Mouse (Mus musculus): ENCODE results near the gene Slc51b. TPM values are rescaled to one million over a fixed set of nuclear protein-coding genes. Genes with fewer than 3 reads are reported as not detected.
A peak's percentile ranks its signal among the peaks of the same experiment; 100 is the strongest.

Slc51b gene
- polyA plus RNA-seq, 1 experiment, result not detected

DNA sequence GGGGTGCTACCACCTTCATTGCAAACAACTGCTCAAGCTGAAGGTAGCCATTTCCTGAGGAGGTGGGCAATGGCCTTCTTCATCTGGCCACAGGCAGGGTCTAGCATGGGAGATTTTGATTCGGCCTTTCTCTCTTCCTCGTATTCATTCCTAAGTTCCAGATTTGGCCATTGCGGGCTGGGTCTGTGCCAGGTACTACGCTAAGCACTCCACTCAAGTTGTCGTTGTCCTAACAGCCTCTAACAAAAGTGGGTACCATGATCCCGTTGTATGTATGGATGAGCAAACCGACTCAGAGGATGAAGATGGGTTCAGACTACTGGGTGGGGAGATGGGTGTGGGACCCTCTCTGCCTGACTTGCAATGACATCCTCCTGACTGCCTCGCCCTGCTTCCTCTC, 12.4 kb downstream of the Slc51b start:
- DNase-seq (ENCODE audit: extremely low spot score in 1 of 2, low spot score in 1 of 2), result no peak

DNA sequence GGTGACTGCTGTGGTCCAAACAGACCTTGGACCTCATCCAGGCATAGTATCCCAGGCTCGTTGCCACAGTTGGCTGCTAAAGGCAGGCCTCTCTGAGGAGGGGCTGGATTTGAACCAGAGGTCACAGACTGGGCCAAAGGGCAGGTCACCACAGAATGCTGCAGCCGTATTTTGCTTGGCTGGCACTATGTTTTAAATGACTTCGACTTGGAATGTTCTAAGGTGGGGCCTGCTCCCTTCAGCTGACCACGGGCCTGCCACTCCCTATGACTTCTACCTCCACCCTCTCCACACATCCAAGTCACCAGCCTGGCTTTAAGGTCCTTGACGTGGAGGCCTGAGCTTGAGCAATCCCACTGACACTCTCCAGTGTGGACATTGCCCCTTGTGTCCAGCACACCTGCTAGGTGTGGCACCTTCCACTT, 13.9 kb downstream of the Slc51b start:
- DNase-seq (ENCODE audit: extremely low spot score in 1 of 2, low spot score in 1 of 2), result no peak

GRCm38 (mm10) chr9:65407861-65408260, 14.9 kb downstream of the Slc51b start:
- DNase-seq (ENCODE audit: extremely low spot score in 1 of 2, low spot score in 1 of 2), result no peak

- no peak for DNase-seq (ENCODE audit: extremely low spot score in 1 of 2, low spot score in 1 of 2)
Measured at GRCm38 (mm10) chr9:65407327-65407726, 15.4 kb downstream of the Slc51b start.

- peak in 1 of 2 experiments; percentile 16 for DNase-seq (ENCODE audit: extremely low spot score in 1 of 2, low spot score in 1 of 2)
Measured at GRCm38 (mm10) chr9:65405184-65405449, 17.6 kb downstream of the Slc51b start.

GRCm38 (mm10) chr9:65404331-65405183, 18.2 kb downstream of the Slc51b start:
- peak; percentile 32 to 78 for DNase-seq (ENCODE audit: extremely low spot score in 1 of 2, low spot score in 1 of 2)

GRCm38 (mm10) chr9:65399934-65400333, 22.8 kb downstream of the Slc51b start:
- no peak for DNase-seq (ENCODE audit: extremely low spot score in 1 of 2, low spot score in 1 of 2)

GRCm38 (mm10) chr9:65398279-65398678, 24.5 kb downstream of the Slc51b start, which contains the start of gene Rasl12:
TSS of gene Rasl12 (plus strand) at chr9:65398506.
- peak in 1 of 2 experiments; percentile 46 for DNase-seq (ENCODE audit: extremely low spot score in 1 of 2, low spot score in 1 of 2)

DNA sequence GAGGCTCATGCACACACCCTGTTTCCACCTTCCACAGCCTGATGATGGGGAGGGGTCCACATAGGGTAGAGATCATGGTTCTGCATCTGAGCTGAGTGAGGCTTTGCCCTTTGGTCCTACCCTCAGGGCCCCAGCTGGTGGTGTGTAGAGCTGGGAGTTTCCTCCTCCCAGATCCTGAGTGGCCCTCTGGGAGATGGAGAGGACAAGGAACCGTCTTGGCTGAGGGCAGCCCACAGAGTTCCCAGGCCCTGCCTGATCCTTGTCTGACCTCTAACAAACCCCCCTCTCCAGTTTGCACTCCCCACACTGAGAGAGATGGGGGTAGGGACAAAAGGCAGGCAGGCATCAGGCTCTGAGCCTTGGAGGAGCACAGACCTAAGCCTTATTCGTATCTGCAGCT, 28.4 kb downstream of the Slc51b start:
- DNase-seq (ENCODE audit: extremely low spot score in 1 of 2, low spot score in 1 of 2), result no peak

DNA sequence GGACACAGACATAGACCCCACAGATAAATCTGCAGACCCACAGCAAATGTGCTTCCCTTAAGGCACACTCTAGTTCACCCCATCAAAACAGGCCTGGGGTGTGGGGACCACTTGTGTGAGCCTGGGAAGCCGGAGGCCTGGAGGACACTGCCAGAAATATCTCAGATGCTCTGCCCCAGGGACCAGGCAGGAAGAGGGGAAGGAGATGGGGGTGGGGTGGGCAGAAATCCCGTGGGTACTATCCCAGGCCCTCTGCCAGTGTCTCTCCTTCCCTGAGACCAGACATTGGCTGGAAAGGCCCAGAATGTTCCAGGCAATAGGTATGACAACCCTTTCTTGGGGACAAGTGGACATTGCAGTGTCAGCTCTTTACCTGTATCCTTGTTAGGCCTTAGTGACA, 29.1 kb downstream of the Slc51b start:
- DNase-seq (ENCODE audit: extremely low spot score in 1 of 2, low spot score in 1 of 2), result no peak

- DNase-seq (ENCODE audit: extremely low spot score in 1 of 2, low spot score in 1 of 2), result peak in 1 of 2 experiments; percentile 73
Measured at GRCm38 (mm10) chr9:65392638-65393364, 30.0 kb downstream of the Slc51b start.

GRCm38 (mm10) chr9:65391613-65391964, 31.2 kb downstream of the Slc51b start, which contains the start of gene Kbtbd13:
TSS of gene Kbtbd13 (minus strand) at chr9:65391652.
- DNase-seq (ENCODE audit: extremely low spot score in 1 of 2, low spot score in 1 of 2), result no peak

GRCm38 (mm10) chr9:65390752-65391612, 31.8 kb downstream of the Slc51b start:
- DNase-seq (ENCODE audit: extremely low spot score in 1 of 2, low spot score in 1 of 2), result peak in 1 of 2 experiments; percentile 27

DNA sequence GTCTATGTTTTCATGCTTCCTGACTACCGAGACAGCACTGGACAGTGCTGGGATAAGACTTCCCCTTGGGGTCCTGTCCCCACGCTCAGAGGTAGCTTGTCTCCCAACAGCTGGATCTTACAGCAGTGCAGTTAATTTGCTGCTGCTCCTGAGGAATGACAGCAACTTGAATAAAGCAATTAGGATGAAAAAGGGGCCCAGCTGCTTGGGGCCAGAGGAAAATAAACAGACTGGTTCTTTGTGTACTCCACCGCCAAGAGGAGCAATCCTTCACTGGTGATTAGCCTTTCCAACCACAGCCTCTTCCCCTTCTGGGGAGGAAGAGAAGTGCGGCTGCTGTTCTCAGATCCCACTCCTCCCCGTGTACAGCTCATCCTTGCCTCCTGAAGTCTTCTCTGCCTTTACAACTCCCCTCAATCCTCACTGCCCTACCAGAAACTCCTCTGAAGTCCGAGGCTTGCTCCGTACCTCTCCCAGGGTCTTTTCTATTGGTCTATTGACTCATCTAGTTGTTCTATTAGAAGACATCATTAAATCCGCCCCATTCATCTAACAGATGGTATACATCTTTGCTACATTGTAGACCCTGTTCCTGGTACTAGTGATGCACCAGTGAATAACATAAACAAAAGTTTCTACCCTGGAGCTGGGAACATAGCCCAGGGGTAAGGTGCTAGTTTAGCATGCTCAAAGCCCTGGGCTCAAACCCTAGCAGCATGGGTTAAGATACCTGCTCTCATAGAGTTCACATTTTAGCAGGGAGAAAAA, 36.2 kb downstream of the Slc51b start:
- DNase-seq (ENCODE audit: extremely low spot score in 1 of 2, low spot score in 1 of 2), result no peak

GRCm38 (mm10) chr9:65384276-65384675, 38.5 kb downstream of the Slc51b start:
- DNase-seq (ENCODE audit: extremely low spot score in 1 of 2, low spot score in 1 of 2), result no peak

GRCm38 (mm10) chr9:65382751-65383097, 40.0 kb downstream of the Slc51b start:
- DNase-seq (ENCODE audit: extremely low spot score in 1 of 2, low spot score in 1 of 2), result no peak

- DNase-seq (ENCODE audit: extremely low spot score in 1 of 2, low spot score in 1 of 2), result no peak
Measured at GRCm38 (mm10) chr9:65382031-65382750, 40.6 kb downstream of the Slc51b start.

- no peak for DNase-seq (ENCODE audit: extremely low spot score in 1 of 2, low spot score in 1 of 2)
Measured at GRCm38 (mm10) chr9:65381017-65381590, 41.7 kb downstream of the Slc51b start.
